Mouse (Mus musculus) erythroblast, embryonic 14.5 days (primary cell): ENCODE measurements around the gene Cfap46.

Experiments used
- GATA1 ChIP-seq: IDR thresholded peaks from 2 replicates; pipeline ENCODE4 v1.6.1; 2012; ENCODE audit warnings: low read length, inconsistent platforms, mixed read lengths
- TAL1 ChIP-seq: IDR thresholded peaks from 3 replicates; pipeline ENCODE4 v1.6.1; 2012; ENCODE audit warnings: low read length, inconsistent platforms, mixed read lengths

DNA sequence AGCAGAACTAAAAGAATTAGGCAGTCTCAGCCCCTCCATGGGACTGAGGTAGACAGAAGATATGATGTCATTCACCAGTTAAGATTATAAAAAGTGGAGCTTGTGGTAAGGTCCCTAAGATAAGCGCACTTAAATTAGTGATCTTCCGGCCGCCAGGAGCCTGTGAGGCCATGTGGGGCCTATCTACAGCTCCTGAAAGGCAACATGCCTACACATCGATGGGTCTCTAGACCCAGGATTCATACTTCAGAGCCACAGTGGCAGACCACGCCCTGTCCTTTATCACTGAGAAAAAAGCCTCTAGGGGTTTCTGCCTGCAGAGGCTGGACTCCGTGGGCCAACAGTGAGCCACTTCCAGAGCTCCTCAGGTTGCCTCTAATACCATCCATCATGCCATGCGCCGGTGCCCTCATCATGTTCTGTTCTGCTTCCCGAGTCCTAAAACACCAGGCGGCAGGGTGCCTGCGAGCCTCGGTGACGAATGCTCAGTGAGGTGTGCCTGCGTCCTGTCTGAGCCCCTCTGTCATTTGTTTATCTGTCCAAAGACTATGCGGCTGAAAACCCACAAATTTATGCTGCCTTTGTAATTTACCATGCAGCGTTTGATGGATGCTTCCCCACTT is 107.4 kb downstream of the Cfap46 start:
- TF ChIP-seq GATA1: no peak
- TF ChIP-seq TAL1: no peak
